Mouse (Mus musculus) midbrain, embryonic 12.5 days (tissue): ENCODE data around the gene Galnt7. TPM values are rescaled to one million over a fixed set of nuclear protein-coding genes. Genes with fewer than 3 reads are reported as not detected.

ENCODE experiments used
- ATAC-seq: fragments of 200-750 bp; cut with Nextera tagmentation; 2 replicates; pipeline ENCODE4 v1.8.0; 2017; ENCODE audit warnings: low read depth, moderate TSS enrichment, moderate library complexity; ENCODE audit not compliant: low FRiP score
- H3K27ac ChIP-seq: fragments of 300-500 bp; sonication (generic); replicated peaks from 2 replicates; pipeline ENCODE4 v1.5.1; 2016; ENCODE audit warnings: mild to moderate bottlenecking
- H3K27me3 ChIP-seq: fragments of 300-500 bp; sonication (generic); 2 replicates; pipeline ENCODE4 v1.6.1; 2016; ENCODE audit warnings: mild to moderate bottlenecking
- H3K36me3 ChIP-seq: fragments of 300-500 bp; sonication (generic); 2 replicates; pipeline ENCODE4 v1.6.1; 2016
- H3K4me1 ChIP-seq: fragments of 300-500 bp; sonication (generic); 2 replicates; pipeline ENCODE4 v1.6.1; 2016
- H3K4me2 ChIP-seq: fragments of 300-500 bp; sonication (generic); replicated peaks from 2 replicates; pipeline ENCODE4 v1.6.1; 2016; ENCODE audit warnings: mild to moderate bottlenecking, moderate library complexity
- H3K4me3 ChIP-seq: fragments of 300-500 bp; sonication (generic); 2 replicates; pipeline ENCODE4 v1.5.1; 2016; ENCODE audit warnings: mild to moderate bottlenecking
- H3K9ac ChIP-seq: fragments of 300-500 bp; sonication (generic); replicated peaks from 2 replicates; pipeline ENCODE4 v1.6.1; 2016; ENCODE audit warnings: mild to moderate bottlenecking, moderate library complexity
- H3K9me3 ChIP-seq: fragments of 300-500 bp; sonication (generic); 2 replicates; pipeline ENCODE4 v1.6.1; 2016; ENCODE audit warnings: mild to moderate bottlenecking
- WGBS: fragments of 180-500 bp; shearing (Covaris S2); methylation state at CpG from one replicate; pipeline ENCODE4 v1.1.7; 2016; 5-methylcytosine and 5-hydroxymethylcytosine counted together
- polyA plus RNA-seq: library from polyadenylated mRNA; unstranded; fragments of >200 nt; fragmentation: Nextera tagmentation; extraction: Ambion mirVana; gene quantifications from 2 replicates; pipeline ENCODE4 v1.2.1, GENCODE M21; 2016

Gene Galnt7
- polyA plus RNA-seq, 1 experiment from 2014 or later: 14.5 TPM

GRCm38 (mm10) chr8:57480606-57481005 is 172.2 kb downstream of the Galnt7 start:
- peaks cover 4% of the 10 kb centered on the region for H3K4me1 ChIP-seq
- no peak overlapping the region for H3K4me2 ChIP-seq
- no peak overlapping the region for H3K9ac ChIP-seq
- no peak overlapping the region for H3K27ac ChIP-seq
- 81% methylated on average over 4 of the region's 4 CpGs for WGBS
- no peak for ATAC-seq
- peaks cover 28% of the 10 kb centered on the region for H3K36me3 ChIP-seq
- H3K4me3 ChIP-seq: no peak overlapping the region
- no peaks in the 10 kb centered on the region for H3K27me3 ChIP-seq
- H3K9me3 ChIP-seq: no peaks in the 10 kb centered on the region

GRCm38 (mm10) chr8:57479700-57480099 is 173.1 kb downstream of the Galnt7 start:
- Histone ChIP-seq H3K27ac (no peak overlapping the region), H3K9me3 (no peaks in the 10 kb centered on the region), H3K36me3 (peaks cover 28% of the 10 kb centered on the region), H3K9ac (no peak overlapping the region), H3K27me3 (no peaks in the 10 kb centered on the region), H3K4me1 (no peaks in the 10 kb centered on the region), H3K4me3 (no peak overlapping the region), H3K4me2 (no peak overlapping the region)
- WGBS: 93% methylated on average over 8 of the region's 8 CpGs
- no peak for ATAC-seq

- Histone ChIP-seq H3K4me2 (no peak overlapping the region), H3K27me3 (no peaks in the 10 kb centered on the region), H3K36me3 (peaks cover 24% of the 10 kb centered on the region), H3K9me3 (no peaks in the 10 kb centered on the region), H3K4me3 (no peak overlapping the region), H3K9ac (no peak overlapping the region), H3K27ac (no peak overlapping the region), H3K4me1 (no peaks in the 10 kb centered on the region)
- ATAC-seq: no peak
- WGBS: 85% methylated on average over 3 of the region's 3 CpGs
Measured at GRCm38 (mm10) chr8:57478406-57478805, 174.4 kb downstream of the Galnt7 start.

Other genes with a start within 250 kb of the Galnt7 start
- gene Scrg1, start 197.1 kb downstream of the Galnt7 start, polyA plus RNA-seq: 0.69 TPM in 1 of 2 replicates, not detected in the other
- gene Sap30, start 165.2 kb downstream of the Galnt7 start, polyA plus RNA-seq: 115 and 116 TPM in 2 replicates
- 531 and 557 TPM in 2 replicates for gene Hmgb2, start 141.1 kb downstream of the Galnt7 start, polyA plus RNA-seq